Mouse (Mus musculus): ENCODE results near the gene Afm.

- TF ChIP-seq E2F4 (IDR thresholded peaks at IDR 0.05; ENCODE audit: insufficient read depth) (no peak), POLR2AphosphoS2 (IDR thresholded peaks at IDR 0.05; ENCODE audit: insufficient read length, low read depth) (no peak), POLR2A (IDR thresholded peaks at IDR 0.05; ENCODE audit: insufficient read length, low read depth) (no peak), SRF (IDR thresholded peaks at IDR 0.05; ENCODE audit: control insufficient read depth, insufficient read length, low read depth) (no peak), TCF12 (IDR thresholded peaks at IDR 0.05; ENCODE audit: insufficient read depth, poor library complexity, severe bottlenecking) (no peak), REST (IDR thresholded peaks at IDR 0.05; ENCODE audit: insufficient read depth, insufficient read length) (no peak)
Observed at GRCm38 (mm10) chr5:90518356-90519100, at the start of gene Afm.
